Mouse (Mus musculus) cerebellum, adult 2 months (tissue): ENCODE results near the gene Pfdn4.

Experiments used
- CTCF ChIP-seq: fragments of 200-500 bp; IDR thresholded peaks from 2 replicates; pipeline ENCODE4 v1.5.1; 2011; ENCODE audit warnings: low read depth, mild to moderate bottlenecking, control low read depth, low read length, moderate library complexity, borderline replicate concordance; ENCODE audit not compliant: insufficient read depth
- POLR2A ChIP-seq: fragments of 200-500 bp; IDR thresholded peaks from 2 replicates; pipeline ENCODE4 v1.6.1; 2011; ENCODE audit warnings: low read length, control low read depth, borderline replicate concordance; ENCODE audit not compliant: insufficient read depth

DNA sequence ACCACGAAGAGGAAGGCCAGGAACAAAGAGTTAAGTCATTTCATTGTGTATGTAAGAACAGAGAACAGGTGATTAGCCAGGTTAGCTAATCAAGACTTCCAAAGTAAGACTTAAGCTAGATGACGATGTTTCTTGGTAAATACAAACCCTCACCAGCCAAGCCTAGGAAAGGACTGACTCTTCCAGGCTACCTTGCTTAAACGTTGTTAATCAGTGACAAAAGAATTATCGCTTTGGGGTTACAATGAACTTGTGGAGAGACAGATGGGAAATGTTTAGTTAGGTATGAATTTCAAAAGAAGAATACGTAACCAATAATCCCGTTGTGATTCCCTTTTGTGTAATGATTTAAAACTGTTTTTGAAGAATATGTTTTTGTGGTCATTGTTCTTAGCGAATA is 48.7 kb downstream of the Pfdn4 start:
- TF ChIP-seq CTCF (no peak), POLR2A (no peak)
